Mouse (Mus musculus): ENCODE results near the gene Tgfb3. TPM values are rescaled to one million over a fixed set of nuclear protein-coding genes. Genes with fewer than 3 reads are reported as not detected.

Gene Tgfb3
- polyA plus RNA-seq, 2 experiments, result 1.2 to 1.3 TPM

DNA sequence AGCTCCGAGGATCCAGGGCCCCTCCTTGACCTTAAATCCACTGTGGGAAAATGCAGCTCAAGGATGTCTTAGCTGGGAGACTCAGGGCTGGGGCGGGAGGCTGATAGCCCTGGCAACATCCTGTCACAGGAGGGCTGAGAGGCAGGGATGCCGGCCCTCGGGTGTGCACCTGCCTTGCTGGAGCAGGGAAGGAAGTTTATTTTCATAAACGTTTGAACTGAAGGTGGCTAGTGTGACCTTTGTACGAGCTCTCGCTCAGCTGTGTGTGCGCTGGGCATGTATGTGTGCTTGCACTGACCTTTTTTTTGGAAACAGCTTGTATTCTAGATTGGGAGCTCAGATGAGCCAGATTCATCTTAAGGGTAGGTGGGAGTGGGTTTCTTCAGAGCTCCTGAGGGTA lies 25.0 kb upstream of the Tgfb3 start:
- H3K36me3 ChIP-seq (replicated peaks; ENCODE audit: control insufficient read depth, insufficient read depth, low read depth), result no peaks in the 10 kb centered on the region
- H3K4me3 ChIP-seq (ENCODE audit: insufficient read depth in 1 of 2, low read depth in 2 of 2, low read length in 2 of 2), result no peak overlapping the region
- 50% methylated on average over 8 of the region's 8 CpGs for WGBS (ENCODE audit: insufficient replicate concordance)
- no peak for TF ChIP-seq CTCF (IDR thresholded peaks at IDR 0.05; ENCODE audit: low read depth)
- no peak for TF ChIP-seq EP300 (IDR thresholded peaks at IDR 0.05; ENCODE audit: low read depth)
- H3K9ac ChIP-seq (replicated peaks), result no peak overlapping the region
- no peak for ATAC-seq (ENCODE audit: insufficient read depth)
- no peaks in the 10 kb centered on the region for H3K9me3 ChIP-seq (ENCODE audit: control insufficient read depth, low read length)
- H3K27ac ChIP-seq, result no peak overlapping the region
- no peaks in the 10 kb centered on the region for H3K27me3 ChIP-seq (ENCODE audit: control insufficient read depth, insufficient read depth, low read length)
- no peaks in the 10 kb centered on the region for H3K4me1 ChIP-seq (replicated peaks; ENCODE audit: control insufficient read depth in 2 of 2, insufficient read depth in 2 of 2, low read length in 1 of 2)
- H3K4me2 ChIP-seq (ENCODE audit: low read depth), result no peak overlapping the region
- DNase-seq (ENCODE audit: low read depth in 3 of 3, low spot score in 3 of 3), result no peak

GRCm38 (mm10) chr12:86103391-86103790 lies 24.6 kb upstream of the Tgfb3 start:
- no peaks in the 10 kb centered on the region for H3K4me1 ChIP-seq (replicated peaks; ENCODE audit: control insufficient read depth in 2 of 2, insufficient read depth in 2 of 2, low read length in 1 of 2)
- no peaks in the 10 kb centered on the region for H3K36me3 ChIP-seq (replicated peaks; ENCODE audit: control insufficient read depth, insufficient read depth, low read depth)
- DNase-seq (ENCODE audit: low read depth in 3 of 3, low spot score in 3 of 3) (no peak), ATAC-seq (ENCODE audit: insufficient read depth) (no peak)
- TF ChIP-seq CTCF (IDR thresholded peaks at IDR 0.05; ENCODE audit: low read depth) (no peak), EP300 (IDR thresholded peaks at IDR 0.05; ENCODE audit: low read depth) (no peak)
- no peaks in the 10 kb centered on the region for H3K9me3 ChIP-seq (ENCODE audit: control insufficient read depth, low read length)
- no peaks in the 10 kb centered on the region for H3K27me3 ChIP-seq (ENCODE audit: control insufficient read depth, insufficient read depth, low read length)
- H3K4me2 ChIP-seq (ENCODE audit: low read depth), result no peak overlapping the region
- WGBS (ENCODE audit: insufficient replicate concordance), result 72% methylated on average over 11 of the region's 11 CpGs
- H3K9ac ChIP-seq (replicated peaks), result no peak overlapping the region
- no peak overlapping the region for H3K27ac ChIP-seq
- no peak overlapping the region for H3K4me3 ChIP-seq (ENCODE audit: insufficient read depth in 1 of 2, low read depth in 2 of 2, low read length in 2 of 2)

DNA sequence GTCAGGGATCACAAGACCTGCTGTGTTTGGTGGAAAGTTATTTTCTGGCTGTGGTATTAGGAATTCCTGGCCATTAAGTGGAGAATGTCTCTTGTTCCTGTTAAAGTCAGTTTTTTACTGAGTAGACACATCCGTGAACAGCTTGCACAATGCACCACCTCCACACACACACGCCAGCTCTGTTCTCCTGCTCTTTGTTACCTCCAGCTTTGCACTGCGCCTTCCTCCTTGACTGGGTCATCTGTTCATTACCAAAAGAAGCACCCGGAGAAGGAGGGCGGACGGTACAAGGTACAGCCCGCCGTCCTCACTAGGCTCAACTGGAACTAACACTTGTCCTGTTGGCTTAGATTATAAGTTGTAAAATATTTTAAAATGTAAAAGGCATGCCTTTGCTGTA lies 23.8 kb upstream of the Tgfb3 start:
- WGBS (ENCODE audit: insufficient replicate concordance), result 67% methylated on average over 8 of the region's 8 CpGs
- no peak for TF ChIP-seq EP300 (IDR thresholded peaks at IDR 0.05; ENCODE audit: low read depth)
- TF ChIP-seq CTCF (IDR thresholded peaks at IDR 0.05; ENCODE audit: low read depth), result no peak
- Histone ChIP-seq H3K4me1 (replicated peaks; ENCODE audit: control insufficient read depth in 2 of 2, insufficient read depth in 2 of 2, low read length in 1 of 2) (no peaks in the 10 kb centered on the region), H3K4me2 (ENCODE audit: low read depth) (no peak overlapping the region), H3K4me3 (ENCODE audit: insufficient read depth in 1 of 2, low read depth in 2 of 2, low read length in 2 of 2) (no peak overlapping the region), H3K9ac (replicated peaks) (no peak overlapping the region), H3K27ac (no peak overlapping the region), H3K9me3 (ENCODE audit: control insufficient read depth, low read length) (no peaks in the 10 kb centered on the region), H3K36me3 (replicated peaks; ENCODE audit: control insufficient read depth, insufficient read depth, low read depth) (no peaks in the 10 kb centered on the region), H3K27me3 (ENCODE audit: control insufficient read depth, insufficient read depth, low read length) (no peaks in the 10 kb centered on the region)
- no peak for ATAC-seq (ENCODE audit: insufficient read depth)
- DNase-seq (ENCODE audit: low read depth in 3 of 3, low spot score in 3 of 3), result no peak

DNA sequence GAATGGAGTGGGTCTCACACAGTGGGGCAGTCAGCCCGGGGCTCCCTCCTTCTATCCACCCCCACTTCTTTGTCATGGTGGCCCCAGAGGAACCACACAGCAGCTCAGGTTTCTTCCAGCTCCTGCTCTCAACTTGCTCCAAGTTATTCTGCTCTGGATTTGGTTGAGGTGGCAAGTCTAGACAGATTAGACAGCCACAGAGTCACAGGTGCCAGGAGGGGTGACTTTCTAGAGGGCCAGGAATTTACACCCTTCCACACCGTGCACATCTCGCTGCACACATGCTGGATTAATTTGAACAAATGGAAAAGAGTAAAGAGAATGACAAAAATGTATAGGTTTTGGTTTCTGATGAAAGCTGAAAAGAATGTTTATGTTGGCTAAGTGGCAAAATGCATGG lies 21.9 kb upstream of the Tgfb3 start:
- Histone ChIP-seq H3K4me3 (ENCODE audit: insufficient read depth in 1 of 2, low read depth in 2 of 2, low read length in 2 of 2) (no peak overlapping the region), H3K36me3 (replicated peaks; ENCODE audit: control insufficient read depth, insufficient read depth, low read depth) (no peaks in the 10 kb centered on the region), H3K9me3 (ENCODE audit: control insufficient read depth, low read length) (no peaks in the 10 kb centered on the region), H3K27me3 (ENCODE audit: control insufficient read depth, insufficient read depth, low read length) (no peaks in the 10 kb centered on the region), H3K9ac (replicated peaks) (no peak overlapping the region), H3K4me2 (ENCODE audit: low read depth) (no peak overlapping the region), H3K4me1 (replicated peaks; ENCODE audit: control insufficient read depth in 2 of 2, insufficient read depth in 2 of 2, low read length in 1 of 2) (no peaks in the 10 kb centered on the region), H3K27ac (no peak overlapping the region)
- TF ChIP-seq CTCF (IDR thresholded peaks at IDR 0.05; ENCODE audit: low read depth), result no peak
- no peak for TF ChIP-seq EP300 (IDR thresholded peaks at IDR 0.05; ENCODE audit: low read depth)
- 73% methylated on average over 3 of the region's 3 CpGs for WGBS (ENCODE audit: insufficient replicate concordance)
- no peak for DNase-seq (ENCODE audit: low read depth in 3 of 3, low spot score in 3 of 3)
- no peak for ATAC-seq (ENCODE audit: insufficient read depth)

- no peaks in the 10 kb centered on the region for H3K9me3 ChIP-seq (ENCODE audit: control insufficient read depth, low read length)
- ATAC-seq (ENCODE audit: insufficient read depth) (no peak), DNase-seq (ENCODE audit: low read depth in 3 of 3, low spot score in 3 of 3) (no peak)
- no peak overlapping the region for H3K4me3 ChIP-seq (ENCODE audit: insufficient read depth in 1 of 2, low read depth in 2 of 2, low read length in 2 of 2)
- H3K36me3 ChIP-seq (replicated peaks; ENCODE audit: control insufficient read depth, insufficient read depth, low read depth), result no peaks in the 10 kb centered on the region
- H3K27ac ChIP-seq, result no peak overlapping the region
- no peak overlapping the region for H3K4me2 ChIP-seq (ENCODE audit: low read depth)
- TF ChIP-seq EP300 (IDR thresholded peaks at IDR 0.05; ENCODE audit: low read depth), result no peak
- no peak for TF ChIP-seq CTCF (IDR thresholded peaks at IDR 0.05; ENCODE audit: low read depth)
- 75% methylated on average over 11 of the region's 11 CpGs for WGBS (ENCODE audit: insufficient replicate concordance)
- no peaks in the 10 kb centered on the region for H3K27me3 ChIP-seq (ENCODE audit: control insufficient read depth, insufficient read depth, low read length)
- no peaks in the 10 kb centered on the region for H3K4me1 ChIP-seq (replicated peaks; ENCODE audit: control insufficient read depth in 2 of 2, insufficient read depth in 2 of 2, low read length in 1 of 2)
- H3K9ac ChIP-seq (replicated peaks), result no peak overlapping the region
These were observed 18.9 kb upstream of the Tgfb3 start for GRCm38 (mm10) chr12:86097781-86098180.
